Mouse (Mus musculus) olfactory bulb, adult 2 months (tissue): ENCODE results near the gene Exd2.

ENCODE experiments used
- CTCF ChIP-seq: fragments of 200-500 bp; IDR thresholded peaks from 2 replicates; pipeline ENCODE4 v1.5.1; 2012; ENCODE audit warnings: low read depth, mild to moderate bottlenecking, low read length, moderate library complexity; ENCODE audit not compliant: insufficient read depth
- POLR2A ChIP-seq: fragments of 200-500 bp; IDR thresholded peaks from 2 replicates; pipeline ENCODE4 v1.6.1; 2012; ENCODE audit warnings: mild to moderate bottlenecking, low read depth, low read length, moderate library complexity; ENCODE audit not compliant: insufficient read depth

- TF ChIP-seq POLR2A (no peak), CTCF (no peak)
These were observed 41.8 kb downstream of the Exd2 start for GRCm38 (mm10) chr12:80504718-80505117.
